Mouse (Mus musculus): ENCODE data around the gene Zbp1.

GRCm38 (mm10) chr2:173249965-173250364, 31.2 kb upstream of the Zbp1 start:
- TF ChIP-seq POLR2A (IDR thresholded peaks at IDR 0.05; ENCODE audit: borderline replicate concordance, low read depth, low read length) = no peak
- no peak for TF ChIP-seq CTCF (IDR thresholded peaks at IDR 0.05; ENCODE audit: low read depth, low read length)

Data from bone marrow macrophage, adult 2 months (primary cell).